Mouse (Mus musculus): ENCODE results near the gene E330017A01Rik. TPM values are rescaled to one million over a fixed set of nuclear protein-coding genes. Genes with fewer than 3 reads are reported as not detected.
"Not testable (repeated sequence)": the region's sequence is repeated elsewhere in the genome, so short reads cannot be mapped to it uniquely, and the experiment has no call there.

E330017A01Rik gene
- polyA plus RNA-seq, 1 experiment from 2014 or later, result not detected

- peaks cover 16% of the 10 kb centered on the region for H3K4me1 ChIP-seq
- peaks cover 39% of the 10 kb centered on the region for H3K36me3 ChIP-seq (replicated peaks)
- no peak overlapping the region for H3K27ac ChIP-seq (replicated peaks)
- 0 out of 2 replicates have a peak overlapping the region, but pooled peaks have one; percentile 25 for H3K4me3 ChIP-seq
- DNase-seq (ENCODE audit: low spot score), result no peak
- H3K9me3 ChIP-seq, result no peaks in the 10 kb centered on the region
- no peaks in the 10 kb centered on the region for H3K27me3 ChIP-seq (replicated peaks; ENCODE audit: low read depth, poor library complexity, severe bottlenecking)
- 93% methylated on average over 13 of the region's 13 CpGs for WGBS
These were observed 33.9 kb upstream of the E330017A01Rik start for GRCm38 (mm10) chr16:58672396-58672795.

DNA sequence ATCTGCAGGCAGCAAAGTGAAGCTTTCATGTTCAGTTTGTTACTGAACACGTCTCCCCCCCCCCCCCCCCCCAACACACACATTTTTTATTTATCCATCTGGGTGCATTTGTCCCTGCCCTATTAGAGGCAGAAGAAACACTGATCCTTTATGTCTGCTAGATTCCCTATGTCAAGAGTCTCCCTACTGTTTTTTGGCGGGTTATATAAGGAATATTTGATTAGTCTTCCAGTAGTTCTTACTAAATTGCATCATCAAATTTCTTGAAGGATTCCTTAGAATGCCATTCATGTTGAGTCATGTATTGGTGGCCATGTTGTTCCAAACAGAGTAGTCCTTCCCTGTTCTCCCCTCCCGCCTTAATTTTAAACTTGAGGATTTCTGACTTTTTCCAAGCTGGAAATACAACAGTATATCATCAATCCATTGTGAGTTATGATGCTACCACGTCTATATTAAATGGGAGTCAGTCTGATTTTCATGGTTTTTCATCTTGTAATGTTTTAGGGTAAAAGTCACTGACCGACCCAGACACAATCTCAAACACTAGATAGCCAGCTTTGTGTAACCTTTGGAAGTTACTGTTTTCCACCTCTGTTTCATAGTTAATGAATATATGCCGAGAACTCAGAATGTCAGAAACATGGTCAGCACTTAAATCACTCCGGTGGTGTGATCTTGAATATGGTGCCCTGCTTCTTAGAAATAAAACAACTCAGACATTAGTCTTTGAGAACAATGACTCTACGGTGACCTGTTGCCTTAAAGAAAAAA, 32.9 kb upstream of the E330017A01Rik start:
- Histone ChIP-seq H3K4me1 (peaks cover 16% of the 10 kb centered on the region), H3K9me3 (no peaks in the 10 kb centered on the region), H3K27ac (replicated peaks) (no peak overlapping the region), H3K4me3 (peak overlapping the region; percentile 94), H3K27me3 (replicated peaks; ENCODE audit: low read depth, poor library complexity, severe bottlenecking) (no peaks in the 10 kb centered on the region), H3K36me3 (replicated peaks) (peaks cover 33% of the 10 kb centered on the region)
- DNase-seq (ENCODE audit: low spot score), result no peak
- WGBS, result 76% methylated on average over 8 of the region's 8 CpGs

GRCm38 (mm10) chr16:58670643-58671042, 32.1 kb upstream of the E330017A01Rik start:
- Histone ChIP-seq H3K4me1 (peaks cover 16% of the 10 kb centered on the region), H3K27ac (replicated peaks) (peak overlapping the region; percentile 92), H3K27me3 (replicated peaks; ENCODE audit: low read depth, poor library complexity, severe bottlenecking) (no peaks in the 10 kb centered on the region), H3K9me3 (no peaks in the 10 kb centered on the region), H3K4me3 (peak overlapping the region; percentile 94), H3K36me3 (replicated peaks) (peaks cover 26% of the 10 kb centered on the region)
- DNase-seq (ENCODE audit: low spot score), result no peak
- under 1% methylated on average over 25 of the region's 25 CpGs for WGBS

GRCm38 (mm10) chr16:58669917-58670630, 31.5 kb upstream of the E330017A01Rik start, which contains the start of gene Cpox:
Gene Cpox (plus strand): TSS chr16:58670292.
- peak; percentile 88 for DNase-seq (ENCODE audit: low spot score)
- under 1% methylated on average over 51 of the region's 51 CpGs for WGBS
- Histone ChIP-seq H3K4me3 (peak within 1 kb of the TSS; percentile 94), H3K27me3 (replicated peaks; ENCODE audit: low read depth, poor library complexity, severe bottlenecking) (no peaks in the 10 kb centered on the region), H3K4me1 (peaks cover 16% of the 10 kb centered on the region), H3K36me3 (replicated peaks) (peaks cover 22% of the 10 kb centered on the region), H3K9me3 (no peaks in the 10 kb centered on the region), H3K27ac (replicated peaks) (peak within 1 kb of the TSS; percentile 92)

- WGBS, result 64% methylated on average over 5 of the region's 5 CpGs
- Histone ChIP-seq H3K36me3 (replicated peaks) (peaks cover 14% of the 10 kb centered on the region), H3K4me1 (peaks cover 16% of the 10 kb centered on the region), H3K9me3 (no peaks in the 10 kb centered on the region), H3K27me3 (replicated peaks; ENCODE audit: low read depth, poor library complexity, severe bottlenecking) (no peaks in the 10 kb centered on the region), H3K4me3 (0 out of 2 replicates have a peak overlapping the region, but pooled peaks have one; percentile 94), H3K27ac (replicated peaks) (0 out of 2 replicates have a peak overlapping the region, but pooled peaks have one; percentile 35)
- no peak for DNase-seq (ENCODE audit: low spot score)
These were observed 30.7 kb upstream of the E330017A01Rik start for GRCm38 (mm10) chr16:58669264-58669663.

DNA sequence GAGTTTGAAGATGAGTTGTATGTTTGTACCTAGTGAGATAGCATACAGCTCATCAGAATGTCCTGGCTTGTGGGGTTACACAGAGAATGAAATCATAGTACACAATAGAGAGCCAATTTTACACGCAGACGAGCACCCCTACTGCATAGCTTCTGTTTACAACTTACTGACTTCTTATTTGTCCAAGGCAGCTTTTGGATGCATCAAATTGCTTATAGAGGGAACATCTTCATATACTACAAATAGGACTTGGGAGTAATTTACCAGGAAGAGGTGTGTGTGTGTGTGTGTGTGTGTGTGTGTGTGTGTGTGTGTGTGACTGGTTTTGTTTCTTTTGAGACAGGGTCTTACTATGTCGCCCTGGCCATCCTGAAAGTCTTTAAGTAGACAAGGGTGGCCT, 30.0 kb upstream of the E330017A01Rik start:
- 86% methylated on average over 3 of the region's 3 CpGs for WGBS
- Histone ChIP-seq H3K27ac (replicated peaks) (no peak overlapping the region), H3K4me3 (no peak overlapping the region), H3K27me3 (replicated peaks; ENCODE audit: low read depth, poor library complexity, severe bottlenecking) (no peaks in the 10 kb centered on the region), H3K9me3 (no peaks in the 10 kb centered on the region), H3K36me3 (replicated peaks) (peaks cover 7% of the 10 kb centered on the region), H3K4me1 (peaks cover 16% of the 10 kb centered on the region)
- no peak for DNase-seq (ENCODE audit: low spot score)

GRCm38 (mm10) chr16:58666681-58667080, 28.1 kb upstream of the E330017A01Rik start:
- 87% methylated on average over 3 of the region's 3 CpGs for WGBS
- H3K27ac ChIP-seq (replicated peaks); H3K27me3 ChIP-seq (replicated peaks; ENCODE audit: low read depth, poor library complexity, severe bottlenecking); H3K36me3 ChIP-seq (replicated peaks); H3K4me3 ChIP-seq; DNase-seq (ENCODE audit: low spot score); H3K9me3 ChIP-seq: not testable (repeated sequence)
- H3K4me1 ChIP-seq, result peaks cover 16% of the 10 kb centered on the region

DNA sequence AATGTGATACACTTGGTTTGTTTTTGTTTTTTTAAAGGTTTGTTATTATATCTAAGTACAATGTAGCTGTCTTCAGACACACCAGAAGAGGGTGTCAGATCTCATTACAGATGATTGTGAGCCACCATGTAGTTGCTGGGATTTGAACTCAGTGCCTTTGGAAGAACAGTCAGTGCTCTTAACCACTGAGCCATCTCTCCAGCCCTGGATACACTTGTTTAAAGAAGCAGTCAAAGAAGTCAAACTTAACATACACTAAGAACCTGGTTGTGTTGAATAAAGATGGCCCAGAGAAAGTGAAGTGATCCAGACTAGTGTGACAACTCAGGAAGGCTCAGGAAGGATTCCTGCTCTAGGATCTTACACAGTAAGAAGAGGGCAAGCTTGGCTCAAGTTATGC, 26.6 kb upstream of the E330017A01Rik start:
- H3K9me3 ChIP-seq; DNase-seq (ENCODE audit: low spot score); H3K27ac ChIP-seq (replicated peaks); H3K4me1 ChIP-seq; H3K36me3 ChIP-seq (replicated peaks); H3K4me3 ChIP-seq; H3K27me3 ChIP-seq (replicated peaks; ENCODE audit: low read depth, poor library complexity, severe bottlenecking): not testable (repeated sequence)

DNA sequence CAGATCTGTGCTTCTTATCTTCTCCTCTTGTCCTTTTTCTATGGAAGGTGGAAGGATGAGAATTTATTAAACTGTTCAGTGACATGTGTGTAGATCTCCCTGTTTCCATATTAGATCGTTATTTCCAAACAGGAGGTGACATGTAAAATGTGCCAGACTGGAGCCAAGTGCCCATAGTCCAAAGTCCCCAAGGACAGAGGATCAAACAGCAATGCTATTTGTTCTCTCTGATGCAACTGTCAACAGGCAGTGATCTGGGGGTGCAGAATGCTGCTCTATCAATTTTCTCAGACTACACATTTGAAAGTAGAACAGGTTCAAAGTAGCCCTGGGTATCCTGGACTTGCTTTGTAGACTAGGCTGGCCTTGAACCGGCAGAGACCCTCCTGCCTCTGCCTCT, 25.3 kb upstream of the E330017A01Rik start:
- Histone ChIP-seq H3K9me3 (no peaks in the 10 kb centered on the region), H3K27ac (replicated peaks) (no peak overlapping the region), H3K27me3 (replicated peaks; ENCODE audit: low read depth, poor library complexity, severe bottlenecking) (no peaks in the 10 kb centered on the region), H3K4me3 (no peak overlapping the region), H3K36me3 (replicated peaks) (no peaks in the 10 kb centered on the region), H3K4me1 (no peaks in the 10 kb centered on the region)
- WGBS, result 87% methylated on average over 2 of the region's 2 CpGs
- DNase-seq (ENCODE audit: low spot score), result no peak

DNA sequence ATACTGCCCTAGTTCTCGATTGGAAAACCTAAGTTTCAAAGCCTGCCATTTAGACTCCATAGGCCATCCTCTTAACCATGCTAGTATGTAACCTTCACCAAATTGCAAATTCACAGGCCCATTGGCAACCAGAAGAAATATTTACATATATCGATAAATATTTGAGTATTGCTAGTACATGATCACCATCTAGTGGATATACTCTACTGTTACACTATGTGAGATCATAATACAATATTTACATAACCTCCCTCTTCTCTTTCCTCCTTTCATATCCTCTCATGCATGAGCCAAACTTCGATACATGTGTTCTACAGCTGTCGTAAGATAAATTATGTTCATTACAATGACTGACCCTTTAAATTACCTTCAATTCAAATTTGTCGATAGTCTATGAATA, 24.5 kb upstream of the E330017A01Rik start:
- no peaks in the 10 kb centered on the region for H3K9me3 ChIP-seq
- H3K36me3 ChIP-seq (replicated peaks), result no peaks in the 10 kb centered on the region
- no peak overlapping the region for H3K4me3 ChIP-seq
- DNase-seq (ENCODE audit: low spot score), result no peak
- H3K27ac ChIP-seq (replicated peaks), result no peak overlapping the region
- H3K27me3 ChIP-seq (replicated peaks; ENCODE audit: low read depth, poor library complexity, severe bottlenecking), result no peaks in the 10 kb centered on the region
- 83% methylated on average over 5 of the region's 5 CpGs for WGBS
- no peaks in the 10 kb centered on the region for H3K4me1 ChIP-seq

DNA sequence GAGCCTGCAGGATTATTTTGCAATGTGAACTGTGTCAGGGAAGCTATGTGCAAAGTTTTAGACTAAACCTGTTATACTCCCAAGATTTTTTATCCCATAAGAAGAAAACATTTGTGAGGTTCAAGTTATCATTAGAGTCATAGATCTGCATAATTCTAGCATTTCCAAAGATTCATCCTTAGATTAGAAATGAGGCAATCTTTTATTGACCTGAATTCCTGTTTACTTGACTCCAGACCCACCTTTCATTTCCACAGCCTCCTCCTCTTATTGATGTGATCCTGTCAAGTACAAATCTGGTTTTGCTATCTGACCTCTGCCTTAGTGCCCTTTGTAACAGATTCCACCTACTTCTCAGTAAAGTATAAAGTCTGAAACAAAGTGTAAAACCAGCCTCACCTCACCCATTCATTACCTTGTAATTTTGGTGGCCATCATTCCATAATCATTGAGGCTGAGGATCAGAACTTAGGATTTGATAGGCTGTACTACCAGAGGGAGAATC, 23.8 kb upstream of the E330017A01Rik start:
- H3K27ac ChIP-seq (replicated peaks), result no peak overlapping the region
- H3K27me3 ChIP-seq (replicated peaks; ENCODE audit: low read depth, poor library complexity, severe bottlenecking), result no peaks in the 10 kb centered on the region
- no peaks in the 10 kb centered on the region for H3K9me3 ChIP-seq
- no peak for DNase-seq (ENCODE audit: low spot score)
- no peaks in the 10 kb centered on the region for H3K36me3 ChIP-seq (replicated peaks)
- no peaks in the 10 kb centered on the region for H3K4me1 ChIP-seq
- H3K4me3 ChIP-seq, result no peak overlapping the region

DNA sequence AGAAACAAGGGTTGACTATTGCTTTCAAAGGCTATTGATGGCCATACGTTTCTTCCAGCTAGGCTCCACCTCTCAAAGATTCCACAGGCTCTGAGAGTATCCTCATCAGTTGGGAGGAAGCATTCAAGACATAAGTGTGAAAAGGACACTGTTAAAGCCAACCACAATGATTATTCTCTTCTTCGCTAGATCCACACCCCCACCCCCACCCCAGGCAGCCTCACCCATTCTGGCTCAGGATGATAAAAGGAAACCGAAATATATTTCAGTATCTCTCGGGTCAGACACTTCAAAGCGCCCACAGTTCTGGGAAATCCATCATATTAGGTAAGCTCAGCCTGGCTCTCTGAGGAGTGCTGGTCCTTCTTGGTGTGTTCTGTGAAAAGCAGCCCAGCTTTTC, 23.3 kb upstream of the E330017A01Rik start:
- no peaks in the 10 kb centered on the region for H3K4me1 ChIP-seq
- no peak for DNase-seq (ENCODE audit: low spot score)

DNA sequence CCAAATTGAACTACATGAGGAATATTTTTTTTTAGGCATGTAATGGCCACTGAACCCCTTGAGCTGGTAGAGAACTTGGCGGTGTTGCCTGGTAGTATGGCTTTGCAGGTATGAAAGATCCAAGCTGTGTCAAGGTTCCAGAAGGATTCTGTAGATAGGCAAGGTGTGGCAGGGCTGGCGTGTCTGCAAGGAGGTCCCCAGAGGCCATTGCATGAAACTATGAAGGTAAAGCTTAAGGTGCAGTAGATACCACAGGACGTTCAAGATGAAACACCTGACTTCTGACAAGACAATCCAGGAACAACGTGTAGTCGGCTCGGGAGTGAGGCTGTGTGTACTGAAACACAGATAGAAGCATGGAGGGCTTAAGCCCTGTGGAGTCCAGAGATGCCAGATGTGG, 20.1 kb upstream of the E330017A01Rik start:
- Histone ChIP-seq H3K27ac (replicated peaks) (no peak overlapping the region), H3K9me3 (no peaks in the 10 kb centered on the region), H3K4me3 (no peak overlapping the region), H3K36me3 (replicated peaks) (no peaks in the 10 kb centered on the region), H3K27me3 (replicated peaks; ENCODE audit: low read depth, poor library complexity, severe bottlenecking) (no peaks in the 10 kb centered on the region), H3K4me1 (no peaks in the 10 kb centered on the region)
- WGBS, result 90% methylated on average over 6 of the region's 6 CpGs
- DNase-seq (ENCODE audit: low spot score), result no peak

More for the DNA sequence above, 23.3 kb upstream of the E330017A01Rik start:
- no peaks in the 10 kb centered on the region for H3K27me3 ChIP-seq (replicated peaks; ENCODE audit: low read depth, poor library complexity, severe bottlenecking)
- H3K9me3 ChIP-seq, result no peaks in the 10 kb centered on the region
- H3K4me3 ChIP-seq, result no peak overlapping the region
- H3K36me3 ChIP-seq (replicated peaks), result no peaks in the 10 kb centered on the region
- 77% methylated on average over 5 of the region's 5 CpGs for WGBS
- no peak overlapping the region for H3K27ac ChIP-seq (replicated peaks)

Measured in embryonic facial prominence, embryonic 10.5 days (tissue).